Mouse (Mus musculus) kidney, embryonic 15.5 days (tissue): ENCODE data around the gene 5430403G16Rik. TPM values are rescaled to one million over a fixed set of nuclear protein-coding genes. Genes with fewer than 3 reads are reported as not detected.
A peak's percentile ranks its signal among the peaks of the same experiment; 100 is the strongest.
"Not testable (repeated sequence)": the region's sequence is repeated elsewhere in the genome, so short reads cannot be mapped to it uniquely, and the experiment has no call there.

Experiments used
- ATAC-seq: fragments of 200-750 bp; cut with Nextera tagmentation; replicated peaks from 2 replicates; pipeline ENCODE4 v1.8.0; 2017; ENCODE audit warnings: moderate TSS enrichment; ENCODE audit not compliant: low FRiP score
- H3K27ac ChIP-seq: fragments of 300-500 bp; sonication (generic); 2 replicates; pipeline ENCODE4 v1.5.1; 2015; ENCODE audit warnings: mild to moderate bottlenecking, inconsistent platforms
- H3K27me3 ChIP-seq: fragments of 300-500 bp; sonication (generic); 2 replicates; pipeline ENCODE4 v1.6.1; 2015; ENCODE audit warnings: inconsistent platforms
- H3K36me3 ChIP-seq: fragments of 300-500 bp; sonication (generic); 2 replicates; pipeline ENCODE4 v1.6.1; 2015; ENCODE audit warnings: inconsistent platforms
- H3K4me1 ChIP-seq: fragments of 300-500 bp; sonication (generic); 2 replicates; pipeline ENCODE4 v1.6.1; 2015; ENCODE audit warnings: inconsistent platforms
- H3K4me2 ChIP-seq: fragments of 300-500 bp; sonication (generic); 2 replicates; pipeline ENCODE4 v1.6.1; 2015; ENCODE audit warnings: moderate library complexity, mild to moderate bottlenecking, inconsistent platforms
- H3K4me3 ChIP-seq: fragments of 300-500 bp; sonication (generic); replicated peaks from 2 replicates; pipeline ENCODE4 v1.5.1; 2015; ENCODE audit warnings: mild to moderate bottlenecking, inconsistent platforms
- H3K9ac ChIP-seq: fragments of 300-500 bp; sonication (generic); 2 replicates; pipeline ENCODE4 v1.6.1; 2015; ENCODE audit warnings: mild to moderate bottlenecking, inconsistent platforms
- H3K9me3 ChIP-seq: fragments of 300-500 bp; sonication (generic); replicated peaks from 2 replicates; pipeline ENCODE4 v1.6.1; 2016; ENCODE audit warnings: inconsistent platforms
- WGBS: fragments of 180-500 bp; shearing (Covaris S2); methylation state at CpG from one replicate; pipeline ENCODE4 v1.1.7; 2015; ENCODE audit warnings: mixed read lengths; 5-methylcytosine and 5-hydroxymethylcytosine counted together
- polyA plus RNA-seq: library from polyadenylated mRNA; unstranded; fragments of >200 nt; fragmentation: Nextera tagmentation; extraction: Ambion mirVana; gene quantifications from 2 replicates; pipeline ENCODE4 v1.2.1, GENCODE M21; 2015

The 5430403G16Rik gene
- polyA plus RNA-seq, result 3.2 TPM in 2 replicates

- H3K4me1 ChIP-seq, H3K9me3 ChIP-seq, H3K36me3 ChIP-seq, H3K27me3 ChIP-seq: not testable (repeated sequence)
- Histone ChIP-seq H3K27ac (peak within 1 kb of the TSS; percentile 84), H3K4me2 (peak within 1 kb of the TSS; percentile 74), H3K4me3 (peak within 1 kb of the TSS; percentile 71), H3K9ac (peak within 1 kb of the TSS; percentile 67)
- under 1% methylated on average over 26 of the region's 26 CpGs for WGBS
- peak; percentile 100 for ATAC-seq
Measured at GRCm38 (mm10) chr5:109690537-109691201, at the start of gene 5430403G16Rik. Gene 5430403G16Rik (minus strand): TSS chr5:109691041.

- not testable (repeated sequence) for H3K36me3 ChIP-seq, H3K4me1 ChIP-seq, H3K4me3 ChIP-seq, H3K9ac ChIP-seq, H3K9me3 ChIP-seq, H3K4me2 ChIP-seq, ATAC-seq, H3K27me3 ChIP-seq, H3K27ac ChIP-seq
- WGBS, result 36% methylated on average over 3 of the region's 3 CpGs
Measured at GRCm38 (mm10) chr5:109717341-109717740, 26.5 kb upstream of the 5430403G16Rik start.

- 54% methylated on average over 5 of the region's 5 CpGs for WGBS
- peak overlapping the region; percentile 74 for H3K4me2 ChIP-seq
- H3K27ac ChIP-seq, result peak overlapping the region; percentile 84
Measured at GRCm38 (mm10) chr5:109691205-109691965, 544 bp upstream of the 5430403G16Rik start.

GRCm38 (mm10) chr5:109682921-109683320 lies 7.9 kb downstream of the 5430403G16Rik start:
- 67% methylated on average over 4 of the region's 4 CpGs for WGBS
- Histone ChIP-seq H3K9me3 (peaks cover 7% of the 10 kb centered on the region; the same call in 1 of the 2 replicates), H3K27me3 (no peaks in the 10 kb centered on the region)

More at GRCm38 (mm10) chr5:109691205-109691965, 544 bp upstream of the 5430403G16Rik start:
- H3K4me1 ChIP-seq, ATAC-seq, H3K36me3 ChIP-seq, H3K9me3 ChIP-seq, H3K27me3 ChIP-seq: not testable (repeated sequence)
- Histone ChIP-seq H3K4me3 (peak overlapping the region; percentile 71), H3K9ac (peak overlapping the region; percentile 67; the same call in 1 of the 2 replicates)

More at GRCm38 (mm10) chr5:109682921-109683320, 7.9 kb downstream of the 5430403G16Rik start:
- no peak for ATAC-seq
- Histone ChIP-seq H3K4me2 (no peak overlapping the region), H3K9ac (no peak overlapping the region), H3K4me1 (no peaks in the 10 kb centered on the region), H3K4me3 (no peak overlapping the region), H3K36me3 (0 out of 2 replicates have a peak, but pooled peaks cover 3% of the 10 kb centered on the region), H3K27ac (no peak overlapping the region)

Other genes starting within 250 kb of the 5430403G16Rik start
- 13.6 and 14.1 TPM in 2 replicates for gene Crlf2, start 132.0 kb downstream of the 5430403G16Rik start, polyA plus RNA-seq
- 10.3 and 12.3 TPM in 2 replicates for gene 4930522L14Rik, start 60.8 kb upstream of the 5430403G16Rik start, polyA plus RNA-seq
- gene Gm15446, start 232.4 kb upstream of the 5430403G16Rik start, polyA plus RNA-seq, result 0.66 and 0.98 TPM in 2 replicates